Mouse (Mus musculus) lung, postnatal 4 days (tissue): ENCODE measurements around the gene Sass6.

Experiments
- DNase-seq, 2 experiments: peaks; one replicate each; pipeline ENCODE4 v3.0.0; 2021

Gene Sass6

DNA sequence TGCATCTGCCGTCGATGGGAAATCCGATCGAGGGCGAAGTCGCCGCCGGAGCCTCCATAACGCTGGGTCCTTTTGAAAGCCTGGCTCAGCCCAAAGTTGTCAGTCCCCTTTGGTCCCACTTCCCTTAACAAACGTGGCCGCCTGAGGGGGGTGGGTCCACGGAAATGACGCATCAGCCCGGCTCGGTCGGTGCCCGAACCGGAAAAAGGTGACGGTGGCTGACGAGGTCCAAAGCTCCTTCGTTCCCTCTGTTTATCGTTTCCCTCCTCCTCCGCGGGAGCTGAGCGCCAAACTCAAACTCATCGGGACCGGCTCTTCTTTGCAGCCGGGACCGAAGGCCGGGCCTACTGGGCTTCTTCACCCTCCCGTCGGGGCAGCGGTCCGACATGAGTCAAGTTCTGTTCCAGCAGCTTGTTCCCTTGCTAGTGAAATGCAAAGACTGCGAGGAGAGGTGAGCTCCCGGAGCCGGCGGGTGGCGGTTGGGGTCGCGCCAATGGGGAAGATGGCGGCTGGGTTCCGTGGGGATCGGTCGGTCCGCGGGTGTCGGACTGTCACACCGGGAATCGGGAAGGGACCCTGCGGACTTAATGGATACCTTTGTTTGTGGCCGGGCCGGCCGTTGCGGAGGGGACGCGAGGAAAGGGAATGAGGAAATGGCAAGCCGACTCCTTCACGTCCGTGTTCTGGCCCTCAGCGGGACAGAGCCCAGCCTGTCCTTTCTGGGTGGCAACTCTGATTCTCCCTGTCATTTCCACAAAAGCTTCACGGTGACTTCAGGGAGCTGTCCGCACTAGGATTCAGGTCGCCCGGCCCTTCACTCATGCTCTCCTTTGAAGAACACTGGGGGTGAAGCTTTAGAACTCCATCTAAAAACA, at the start of gene Sass6:
Sass6 (plus strand) TSS at position 255 of the 875 bp plus-strand sequence.
- peak; percentile 97 to 99 for DNase-seq

DNA sequence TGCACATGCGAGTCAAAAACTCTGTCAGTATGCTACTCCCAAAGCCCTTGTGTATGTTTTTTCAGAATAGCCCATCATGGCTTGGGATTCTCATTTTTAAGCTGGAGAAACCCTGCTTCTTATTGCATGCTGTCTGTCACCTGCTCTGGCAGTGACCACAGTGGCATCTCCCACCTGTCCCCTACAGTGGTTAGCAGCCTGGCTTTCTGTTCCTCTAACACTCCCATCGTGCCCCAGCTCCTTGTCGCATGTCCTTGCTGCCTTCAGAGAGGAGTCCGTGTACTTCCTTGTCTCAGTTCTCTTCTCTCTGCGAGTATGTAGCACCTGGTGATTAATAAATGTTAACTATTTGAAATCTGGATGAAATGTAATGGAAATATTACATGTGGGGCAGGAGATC, 47.4 kb upstream of the Sass6 start:
- no peak for DNase-seq

DNA sequence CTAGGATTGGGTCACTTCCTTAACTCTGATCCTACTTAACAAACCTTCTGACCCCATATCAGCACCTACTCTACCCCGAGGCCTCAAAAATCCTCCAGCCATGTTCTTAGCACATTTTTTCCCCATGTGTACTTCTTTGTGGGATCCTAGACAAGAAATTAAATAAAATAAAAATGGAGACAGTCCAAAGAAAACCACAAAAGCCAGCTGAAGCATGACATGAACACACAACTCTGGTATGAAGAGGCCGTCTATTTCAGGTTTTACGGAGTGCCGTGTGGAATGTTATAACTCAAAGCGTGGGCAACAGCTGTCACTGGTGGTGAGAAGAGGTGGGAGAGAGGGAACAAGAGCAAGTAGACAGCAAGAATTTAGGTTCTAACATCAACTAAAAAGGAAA, 43.4 kb upstream of the Sass6 start:
- no peak for DNase-seq

DNA sequence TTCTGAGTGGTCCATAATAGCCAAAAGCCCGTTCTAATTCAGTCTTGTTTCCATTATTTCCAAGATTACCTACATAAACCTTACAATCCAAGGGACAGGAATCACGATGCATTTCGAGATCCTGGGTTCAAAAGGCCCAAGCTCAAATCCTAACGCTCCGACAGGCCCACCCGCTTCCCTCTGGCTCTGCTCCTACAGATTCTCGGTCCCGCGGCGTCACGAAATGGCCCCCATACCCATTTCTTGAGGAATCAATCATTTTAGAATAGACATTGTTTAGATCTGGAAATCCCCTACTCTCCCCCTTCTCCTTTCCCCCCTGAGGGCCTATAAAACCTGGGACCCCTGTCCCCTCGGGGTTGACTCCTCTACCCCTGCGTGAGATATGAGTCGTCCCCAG, 33.5 kb upstream of the Sass6 start:
- peak in 1 of 2 experiments; percentile 30 for DNase-seq

DNA sequence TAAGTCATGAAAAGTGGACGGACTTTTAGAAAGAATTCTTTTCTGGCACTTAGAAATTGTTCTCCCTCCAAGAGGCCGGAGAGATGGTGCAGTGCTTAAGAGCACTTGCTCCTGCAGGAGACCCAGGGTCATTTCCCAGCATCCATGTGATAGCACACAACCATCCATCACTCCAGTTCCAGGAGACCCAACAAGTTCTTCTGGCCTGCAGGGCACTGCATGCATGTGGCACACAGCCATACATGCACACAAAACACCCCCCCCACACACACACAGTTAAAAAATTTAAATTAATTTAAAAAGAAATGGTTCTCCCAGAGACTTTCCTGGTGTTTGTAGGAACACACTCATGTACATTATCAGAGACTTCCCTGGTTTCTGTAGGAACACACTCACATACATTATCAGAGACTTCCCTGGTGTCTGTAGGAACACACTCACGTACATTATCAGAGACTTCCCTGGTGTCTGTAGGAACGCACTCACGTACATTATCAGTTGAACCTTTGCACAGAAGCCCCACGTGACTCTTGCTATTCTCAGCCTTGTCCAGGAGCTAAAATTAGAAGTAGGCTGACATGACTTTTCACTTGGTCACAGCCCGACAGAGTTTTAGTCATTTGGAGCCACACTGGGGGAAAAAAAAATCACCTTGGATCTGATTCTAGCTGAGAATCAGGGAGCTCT, 32.2 kb upstream of the Sass6 start, which contains the start of gene Lrrc39:
Lrrc39 (plus strand) TSS at position 566 of the 687 bp plus-strand sequence.
- no peak for DNase-seq

DNA sequence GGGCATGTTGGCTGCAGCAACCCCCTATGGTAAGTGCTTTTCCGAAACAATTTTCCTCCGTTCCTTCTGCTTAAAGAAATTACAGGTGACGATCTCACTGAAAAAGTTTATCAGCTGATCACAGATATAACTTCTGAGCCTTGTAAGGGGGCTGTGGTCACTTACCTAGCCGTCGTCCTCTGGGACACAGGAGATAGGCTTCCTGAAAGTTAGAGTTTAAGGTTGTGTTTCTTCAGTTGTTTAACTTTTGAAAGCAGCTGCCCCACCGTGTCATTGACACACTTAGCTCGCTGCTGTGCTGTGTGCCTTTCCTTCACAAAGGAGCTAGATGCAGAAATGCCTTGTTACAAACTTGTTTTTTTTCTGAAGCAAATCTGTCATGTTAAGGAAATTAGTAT, 31.7 kb upstream of the Sass6 start:
- no peak for DNase-seq

DNA sequence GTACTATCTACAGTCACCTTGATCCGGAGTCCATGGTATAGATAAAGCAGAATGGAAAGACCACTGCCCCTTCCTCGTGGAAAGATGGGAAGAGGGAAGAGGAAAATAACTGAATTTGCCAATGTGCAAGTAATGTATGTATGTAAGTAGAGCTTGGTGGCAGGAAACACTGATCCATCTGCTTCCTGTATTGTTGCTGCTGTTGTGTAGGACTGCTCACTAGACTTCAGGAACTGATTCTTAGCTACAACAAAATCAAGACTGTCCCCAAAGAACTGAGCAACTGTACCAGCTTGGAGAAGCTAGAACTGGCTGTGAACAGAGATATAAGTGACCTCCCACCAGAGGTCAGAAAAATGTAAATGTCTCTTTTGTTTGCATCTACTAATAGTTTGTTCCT, 24.2 kb upstream of the Sass6 start:
- DNase-seq = no peak

DNA sequence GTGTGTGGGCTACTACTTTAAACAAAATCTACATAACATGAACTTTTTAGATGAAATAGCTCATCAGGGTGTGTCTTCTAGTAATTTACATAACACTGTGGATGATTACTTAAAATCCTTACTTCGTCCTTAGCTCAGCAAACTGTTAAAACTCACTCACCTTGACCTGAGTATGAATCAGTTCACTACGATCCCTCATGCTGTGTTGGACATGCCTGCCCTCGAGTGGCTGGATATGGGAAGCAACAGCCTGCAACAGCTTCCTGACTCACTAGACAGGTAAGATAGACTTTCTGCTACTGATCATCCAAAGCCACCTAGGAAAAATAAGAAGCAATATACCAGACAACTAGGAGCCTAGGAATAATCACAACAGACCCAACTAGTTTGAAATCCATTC, 17.5 kb upstream of the Sass6 start:
- DNase-seq = no peak

DNA sequence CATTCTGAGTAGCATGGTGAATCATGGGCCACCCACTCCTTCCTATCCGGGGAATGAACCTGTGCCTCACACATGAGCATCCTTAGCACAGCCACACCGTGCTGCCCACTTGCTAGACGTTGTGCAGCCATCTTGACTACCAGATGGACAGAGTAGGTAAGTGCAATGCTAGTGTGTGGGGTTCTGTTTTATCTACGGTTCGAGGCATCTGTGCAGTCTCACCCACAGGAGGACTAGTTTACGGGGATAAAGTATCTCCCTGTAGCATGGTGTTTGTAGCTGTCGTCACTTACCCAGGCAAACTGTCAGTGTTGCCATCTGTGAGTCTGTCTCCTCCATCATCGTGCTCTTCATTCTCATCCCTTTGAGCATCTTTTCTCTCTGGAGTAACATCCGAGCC, 12.6 kb upstream of the Sass6 start:
- DNase-seq = no peak

DNA sequence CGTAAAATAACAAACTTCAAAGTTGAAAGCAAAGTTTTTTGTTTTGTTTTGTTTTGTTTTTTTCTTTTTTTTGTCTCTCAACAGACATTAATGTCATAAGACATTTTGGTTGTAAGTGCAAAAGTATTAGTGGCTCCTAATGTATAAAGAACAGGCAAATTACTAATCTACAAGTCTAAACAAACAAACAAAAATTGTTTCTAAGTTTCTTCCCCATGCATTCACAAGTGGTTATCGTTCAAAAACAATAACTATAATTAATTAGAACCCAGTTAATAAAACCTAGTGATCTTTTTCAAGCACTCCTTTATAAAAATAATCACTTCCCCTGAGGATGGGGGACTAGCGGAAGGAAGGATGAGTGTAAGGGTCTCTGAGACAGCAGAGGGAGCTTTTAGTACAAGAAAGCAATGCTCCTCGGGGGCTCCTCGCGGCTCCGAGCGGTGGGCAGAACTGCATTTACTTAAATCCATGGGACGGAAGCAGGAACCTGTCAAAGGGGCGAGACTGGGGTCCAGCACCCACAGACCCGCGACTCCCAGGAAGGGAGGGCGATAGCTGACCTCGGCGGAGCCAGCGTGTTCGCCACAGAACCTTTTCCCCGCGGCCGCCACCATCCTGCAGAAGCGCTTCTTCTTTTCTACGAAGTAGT, 580 bp upstream of the Sass6 start:
- DNase-seq = no peak

DNA sequence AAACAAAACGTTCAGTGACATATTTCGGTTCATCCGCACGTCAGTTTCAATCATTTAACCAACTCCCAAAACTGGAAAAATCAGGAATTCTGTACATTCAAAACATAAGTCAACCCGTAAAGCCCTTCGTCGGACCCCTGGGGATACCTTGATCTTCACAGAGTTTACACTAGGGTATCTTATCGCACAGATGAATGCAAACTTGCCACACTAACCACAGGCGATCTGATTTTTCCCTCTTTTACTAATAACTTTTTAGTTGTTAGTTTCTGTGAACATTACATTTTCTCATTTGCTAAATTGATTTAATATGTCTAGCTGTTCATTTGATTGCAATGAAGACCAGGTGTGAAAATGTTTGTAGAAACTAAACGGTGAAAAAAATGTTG, 815 bp downstream of the Sass6 start:
- DNase-seq = no peak

DNA sequence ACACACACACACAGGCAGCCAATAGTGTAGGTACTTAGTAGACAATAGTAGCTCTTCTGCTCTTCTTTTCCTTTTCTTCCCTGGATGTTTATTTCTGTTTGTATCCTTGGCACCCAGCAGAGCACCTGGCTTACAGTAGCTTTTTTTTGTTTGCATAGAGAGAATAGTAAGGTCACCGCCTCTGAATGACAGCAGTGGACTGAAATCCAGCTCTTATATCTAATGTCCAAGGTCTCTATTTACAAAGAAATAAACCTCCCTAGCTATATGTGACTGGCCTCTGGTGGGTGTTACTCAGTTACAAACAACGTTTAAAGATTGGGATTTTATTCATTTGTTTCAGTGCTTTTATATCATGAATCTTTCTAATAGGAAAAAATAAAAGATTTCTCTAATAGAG, 4.9 kb downstream of the Sass6 start:
- DNase-seq = no peak

DNA sequence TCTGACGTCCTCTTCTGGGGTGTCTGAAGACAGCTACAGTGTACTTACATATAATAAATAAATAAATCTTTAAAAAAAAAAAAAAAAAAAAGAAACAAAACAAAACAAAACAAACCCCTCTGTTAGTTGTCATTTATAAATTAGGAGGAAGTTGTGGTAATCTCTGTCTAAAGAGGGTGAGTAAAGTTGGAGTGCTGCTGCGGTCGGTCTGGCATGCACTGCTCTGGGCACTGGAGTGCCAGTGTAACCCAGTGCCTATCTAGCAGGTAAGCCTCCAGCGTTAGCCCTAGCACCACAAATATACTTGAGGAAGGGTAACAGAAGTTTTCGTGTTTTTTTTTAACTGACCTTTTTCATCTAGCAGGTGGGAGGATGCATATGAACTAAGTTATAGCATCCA, 6.2 kb downstream of the Sass6 start:
- DNase-seq = no peak

DNA sequence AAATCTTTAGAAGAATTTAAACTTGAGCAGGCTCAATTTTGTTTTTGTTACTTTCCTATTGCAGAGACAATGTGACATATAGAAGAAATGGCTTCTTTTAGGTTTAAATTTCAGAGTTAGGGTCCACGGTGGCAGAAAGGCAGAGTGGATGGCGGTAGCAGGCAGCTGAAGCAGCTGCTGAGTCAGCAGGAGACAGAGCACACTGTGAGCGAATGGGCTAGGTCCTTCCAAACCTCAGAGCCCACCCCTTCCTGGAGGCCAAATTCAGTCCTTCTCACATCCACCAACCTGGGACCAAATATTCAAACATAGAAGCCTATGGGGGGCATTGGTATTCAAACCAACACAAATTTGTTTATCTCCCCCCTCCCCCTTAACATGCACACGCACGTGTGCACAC, 7.0 kb downstream of the Sass6 start:
- no peak for DNase-seq

DNA sequence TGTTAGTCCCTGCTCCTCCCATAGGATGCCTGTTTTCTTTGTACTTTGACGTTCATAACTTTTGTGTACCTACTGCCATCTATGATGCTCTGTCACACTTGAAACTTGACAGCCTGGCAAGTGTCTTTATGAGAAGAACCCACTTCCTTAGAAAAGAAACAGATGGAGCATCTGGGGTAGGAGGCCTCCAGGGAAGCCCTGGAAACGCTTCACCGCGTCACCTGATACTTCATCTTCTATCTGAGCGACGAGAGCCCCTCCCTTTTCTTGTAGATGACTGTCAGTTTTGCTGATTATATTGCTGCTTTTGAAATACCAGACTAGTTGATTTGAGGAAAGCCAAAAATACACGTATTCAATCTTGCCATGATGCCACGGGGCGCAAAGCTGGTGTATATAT, 9.8 kb downstream of the Sass6 start:
- DNase-seq = no peak

DNA sequence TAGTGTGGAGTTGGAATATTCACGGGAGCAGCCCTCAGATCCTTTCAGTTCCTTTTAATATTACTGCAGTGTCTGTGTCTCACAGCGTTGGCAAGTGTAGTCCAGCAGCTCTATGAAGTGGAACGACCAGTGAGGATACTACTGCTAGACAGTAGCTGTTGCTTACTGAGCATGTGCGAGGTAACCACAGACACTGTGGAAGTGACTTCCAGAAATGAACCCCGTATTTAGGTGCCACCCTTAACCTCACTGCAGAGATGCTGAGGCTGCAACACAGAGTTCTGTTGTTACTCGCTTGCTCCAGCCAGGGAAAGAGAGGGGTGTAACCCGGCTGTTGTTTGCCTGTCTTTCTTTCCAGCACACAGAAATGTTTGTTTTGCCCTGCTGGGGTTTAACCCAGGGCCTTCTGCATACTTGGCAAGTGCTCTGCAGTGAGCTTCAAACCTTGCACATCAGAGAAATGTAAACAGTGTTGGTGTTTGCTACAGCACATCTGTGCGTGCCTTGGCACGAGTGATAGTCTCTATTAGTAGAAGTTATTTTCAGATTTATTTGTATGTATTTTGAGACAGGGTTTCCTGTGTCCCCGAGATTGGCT, 19.6 kb downstream of the Sass6 start, which contains the start of gene Trmt13:
Trmt13 (minus strand) TSS at position 293 of the 598 bp plus-strand sequence.
- DNase-seq = peak; percentile 22 to 50

DNA sequence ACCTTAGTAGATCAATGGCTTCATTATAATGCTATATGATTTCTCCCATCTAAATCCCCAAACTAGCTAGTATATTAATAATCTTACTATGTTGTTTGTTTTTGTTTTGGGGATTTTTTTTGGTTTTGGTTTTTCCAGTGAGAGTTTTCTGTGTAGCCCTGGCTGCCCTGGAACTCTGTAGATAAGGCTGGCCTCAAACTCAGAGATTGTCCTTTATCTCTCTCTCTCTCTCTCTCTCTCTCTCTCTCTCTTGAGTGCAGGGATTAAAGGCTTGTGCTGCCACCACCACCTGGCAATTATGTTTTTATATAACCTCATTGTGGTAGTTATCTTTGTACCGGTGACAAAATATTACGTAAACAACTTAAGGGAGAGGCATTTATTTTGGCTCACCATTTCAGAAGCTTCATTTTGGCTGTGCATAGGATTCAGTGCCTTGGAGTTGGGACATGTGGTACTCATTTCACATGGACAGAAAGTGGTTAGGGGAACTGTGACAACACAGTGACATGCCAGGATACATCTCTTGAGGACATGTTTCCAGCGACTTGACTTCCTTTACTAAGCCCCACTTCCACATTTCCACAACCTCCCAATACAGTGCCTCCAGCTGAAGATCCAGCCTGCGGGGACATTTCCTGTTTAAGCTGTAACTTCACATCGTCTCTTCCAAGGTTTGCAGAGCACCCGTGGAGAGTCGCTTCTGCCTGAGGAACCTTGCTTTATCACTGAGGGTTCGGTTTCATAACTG, 20.7 kb downstream of the Sass6 start:
- DNase-seq = no peak

DNA sequence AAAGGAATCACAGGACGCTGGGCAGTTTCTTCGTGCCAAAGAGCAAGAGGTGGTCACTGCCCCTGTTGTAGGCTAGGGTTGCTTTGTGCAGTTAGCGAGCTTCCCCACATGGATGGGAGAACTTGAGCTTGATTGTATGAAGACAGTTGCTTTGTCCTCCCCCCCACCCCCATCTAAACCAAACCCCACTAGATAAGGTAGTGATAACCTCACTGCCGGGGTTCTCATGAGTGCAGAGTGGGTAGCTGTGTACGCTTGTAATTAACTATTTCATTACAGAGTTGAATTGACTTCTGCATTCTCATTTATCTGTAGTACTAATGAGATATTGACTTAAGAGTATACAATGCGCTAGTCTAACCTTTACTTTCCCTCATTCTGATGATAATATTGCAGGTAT, 24.1 kb downstream of the Sass6 start:
- DNase-seq = no peak

DNA sequence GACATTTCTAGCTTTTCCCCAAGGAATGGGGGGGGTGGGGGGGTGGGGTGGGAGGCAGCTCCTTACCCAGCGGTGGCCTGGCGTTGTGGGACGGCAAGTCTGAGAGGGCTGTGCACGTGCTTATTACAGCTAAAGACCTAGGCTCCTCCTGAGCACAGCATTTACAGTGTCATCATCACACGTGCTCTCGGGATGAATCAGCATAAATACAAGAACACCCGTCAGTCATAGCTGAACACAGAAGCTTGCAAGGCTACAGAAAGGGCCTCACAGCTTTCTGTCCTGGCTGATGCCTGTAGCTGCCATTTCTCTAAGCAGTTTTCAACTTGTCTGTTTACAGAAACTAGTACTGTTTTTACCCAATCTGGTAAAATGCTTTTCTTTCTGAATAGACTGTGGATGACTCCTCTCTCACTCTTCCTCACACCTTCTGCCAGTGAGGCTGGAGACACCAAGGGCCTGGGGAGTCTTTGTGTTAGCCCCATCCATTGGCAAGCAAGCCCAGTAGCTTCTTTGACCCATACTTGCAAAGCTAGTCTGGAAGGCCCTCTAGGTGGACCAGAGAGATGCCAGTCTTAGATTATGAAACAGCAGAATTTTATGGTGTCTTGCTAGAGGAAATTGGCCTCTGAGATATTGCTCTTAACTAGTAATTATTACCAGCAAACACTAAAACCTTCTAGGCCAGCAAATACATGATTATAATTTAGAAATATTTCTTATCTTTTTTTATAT, 26.0 kb downstream of the Sass6 start:
- DNase-seq = no peak

DNA sequence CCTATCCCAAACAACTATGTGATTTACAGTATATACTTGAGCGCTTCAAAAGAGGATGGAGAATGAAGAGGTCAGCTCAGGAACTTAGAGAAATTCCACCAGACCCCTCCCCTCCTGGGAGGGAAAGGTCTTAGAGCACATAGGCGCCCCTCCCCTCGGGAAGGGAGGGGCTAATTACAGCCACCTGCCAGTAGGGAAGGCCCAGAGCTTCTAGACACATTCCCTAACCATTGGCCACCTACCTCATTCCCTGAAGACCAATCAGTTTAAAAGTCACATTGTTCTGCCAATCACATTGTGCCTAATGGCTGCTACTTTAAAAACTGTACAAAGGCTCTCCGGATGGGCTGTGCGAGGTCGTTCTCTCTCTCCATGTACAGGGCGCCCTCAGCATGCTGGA, 27.9 kb downstream of the Sass6 start:
- no peak for DNase-seq

DNA sequence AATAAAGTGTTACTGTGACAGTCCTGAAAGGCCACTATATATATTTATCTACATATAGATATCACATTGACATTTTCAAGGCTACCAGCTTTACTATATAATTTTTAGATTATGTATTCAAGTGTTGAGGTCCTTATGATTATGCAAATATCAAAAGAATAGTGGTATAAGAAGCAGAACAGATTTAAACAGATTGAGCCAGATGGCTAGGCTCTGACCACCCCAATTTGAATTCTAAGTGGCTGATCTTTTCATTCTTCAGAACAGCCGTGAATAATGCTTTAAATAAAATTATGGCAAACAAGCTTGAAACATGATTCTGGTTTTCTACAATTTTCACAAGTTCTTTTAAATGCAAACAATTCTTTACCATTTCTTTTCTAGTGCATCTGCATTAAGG, 36.7 kb downstream of the Sass6 start:
- DNase-seq = no peak

DNA sequence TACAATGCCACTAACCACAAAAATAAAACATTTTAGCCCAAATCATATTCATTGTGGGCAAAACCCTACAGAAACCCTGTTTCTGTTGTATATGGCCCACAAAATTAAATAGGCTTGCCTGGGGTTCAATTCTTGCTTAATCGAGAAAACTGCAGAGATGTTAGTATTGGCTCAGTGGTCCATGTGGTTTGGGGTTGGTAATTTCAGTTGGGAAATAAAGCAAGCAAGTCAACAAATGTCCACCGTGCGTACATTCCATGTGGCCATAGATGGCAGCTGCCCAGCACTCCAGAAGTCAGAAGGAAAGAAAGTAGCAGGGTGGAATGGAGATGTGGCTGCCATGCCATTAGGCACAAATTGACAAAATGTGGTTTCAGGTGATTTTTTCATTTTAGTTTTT, 38.2 kb downstream of the Sass6 start:
- DNase-seq = no peak
